Mouse (Mus musculus): Measurements from ENCODE around the gene Vgf. TPM values are rescaled to one million over a fixed set of nuclear protein-coding genes. Genes with fewer than 3 reads are reported as not detected.
A peak's percentile ranks its signal among the peaks of the same experiment; 100 is the strongest.

Gene Vgf
- polyA plus RNA-seq, 1 experiment from 2014 or later, result 1.5 TPM

- Histone ChIP-seq H3K27ac (ENCODE audit: low read depth, low read length) (no peak overlapping the region), H3K36me3 (ENCODE audit: control insufficient read depth, insufficient read depth, low read length) (no peaks in the 10 kb centered on the region), H3K4me2 (ENCODE audit: low read depth) (no peak overlapping the region), H3K9ac (ENCODE audit: low read length) (no peak overlapping the region), H3K9me3 (ENCODE audit: control insufficient read depth, low read length) (no peaks in the 10 kb centered on the region), H3K4me1 (ENCODE audit: control insufficient read depth, insufficient read depth, low read length) (no peaks in the 10 kb centered on the region), H3K27me3 (ENCODE audit: control insufficient read depth, insufficient read depth, low read length) (no peaks in the 10 kb centered on the region), H3K4me3 (ENCODE audit: low read depth, low read length) (no peak overlapping the region)
- DNase-seq (ENCODE audit: low spot score), result no peak
- no peak for ATAC-seq (ENCODE audit: insufficient read depth, low FRiP score, low TSS enrichment)
- WGBS, result 57% methylated on average over 5 of the region's 5 CpGs
Measured at GRCm38 (mm10) chr5:137079849-137080248, 53.7 kb downstream of the Vgf start.

MicroRNA genes within 50 kb of the gene (microRNA counts, 519-probe panel; counts per million panel counts)
- microRNA mmu-miR-702, result 171 counts per million, percentile 57 among the panel's probes with 10 or more counts

Small RNAs within 50 kb of the gene (microRNA-seq; reads per million reads assigned to microRNA genes)
- gene Mir702, result 78.4 reads per million, percentile 47 among the genes with 10 or more reads in this experiment

Other genes starting within 250 kb of the Vgf start
- 51.6 and 53.3 TPM in 2 replicates for gene Col26a1, start 143.2 kb upstream of the Vgf start, polyA plus RNA-seq (2014; fragmentation: Nextera tagmentation; extraction: Ambion mirVana)
- gene Ift22, start 118.2 kb upstream of the Vgf start, polyA plus RNA-seq (2014; fragmentation: Nextera tagmentation; extraction: Ambion mirVana), result 97.4 and 110 TPM in 2 replicates
- 285 and 320 TPM in 2 replicates for gene Fis1, start 73.1 kb upstream of the Vgf start, polyA plus RNA-seq (2014; fragmentation: Nextera tagmentation; extraction: Ambion mirVana)
- gene Cldn15, start 59.8 kb upstream of the Vgf start, polyA plus RNA-seq (2014; fragmentation: Nextera tagmentation; extraction: Ambion mirVana), result not detected in 2 replicates
- gene Plod3, start 39.4 kb upstream of the Vgf start, polyA plus RNA-seq (2014; fragmentation: Nextera tagmentation; extraction: Ambion mirVana), result 31.8 and 34.8 TPM in 2 replicates
- 103 and 106 TPM in 2 replicates for gene Znhit1, start 38.4 kb upstream of the Vgf start, polyA plus RNA-seq (2014; fragmentation: Nextera tagmentation; extraction: Ambion mirVana)
- gene Ap1s1, start 19.7 kb downstream of the Vgf start, polyA plus RNA-seq (2014; fragmentation: Nextera tagmentation; extraction: Ambion mirVana), result 166 and 168 TPM in 2 replicates
- not detected in 2 replicates for gene Serpine1, start 45.9 kb downstream of the Vgf start, polyA plus RNA-seq (2014; fragmentation: Nextera tagmentation; extraction: Ambion mirVana)
- 4.9 and 5.6 TPM in 2 replicates for gene Trim56, start 89.8 kb downstream of the Vgf start, polyA plus RNA-seq (2014; fragmentation: Nextera tagmentation; extraction: Ambion mirVana)
- not detected in 2 replicates for gene Muc3, start 122.9 kb downstream of the Vgf start, polyA plus RNA-seq (2014; fragmentation: Nextera tagmentation; extraction: Ambion mirVana)
- 0.12 TPM in 2 replicates for gene Muc3a, start 186.0 kb downstream of the Vgf start, polyA plus RNA-seq (2014; fragmentation: Nextera tagmentation; extraction: Ambion mirVana)

All from neural tube, embryonic 11.5 days (tissue).